Mouse (Mus musculus) thymus, postnatal 4 days (tissue): ENCODE results near the gene Pigk.

Source experiments
- DNase-seq: peaks from one replicate; pipeline ENCODE4 v3.0.0; 2021

Gene Pigk

GRCm38 (mm10) chr3:152733011-152733410, 19.1 kb downstream of the Pigk start:
- DNase-seq, result no peak

GRCm38 (mm10) chr3:152733513-152733912, 19.6 kb downstream of the Pigk start:
- DNase-seq, result no peak

- DNase-seq, result no peak
Observed at GRCm38 (mm10) chr3:152734100-152734499, 20.2 kb downstream of the Pigk start.

- DNase-seq, result no peak
Observed at GRCm38 (mm10) chr3:152735601-152736250, 21.8 kb downstream of the Pigk start.

GRCm38 (mm10) chr3:152744301-152744700, 30.4 kb downstream of the Pigk start:
- DNase-seq, result no peak

GRCm38 (mm10) chr3:152745611-152746010, 31.7 kb downstream of the Pigk start:
- no peak for DNase-seq

GRCm38 (mm10) chr3:152749461-152749871, 35.6 kb downstream of the Pigk start:
- DNase-seq, result peak; percentile 33

- DNase-seq, result no peak
Observed at GRCm38 (mm10) chr3:152749881-152750280, 36.0 kb downstream of the Pigk start.

- no peak for DNase-seq
Observed at GRCm38 (mm10) chr3:152752911-152753310, 39.0 kb downstream of the Pigk start.

- DNase-seq, result no peak
Observed at GRCm38 (mm10) chr3:152753345-152753744, 39.4 kb downstream of the Pigk start.

- no peak for DNase-seq
Observed at GRCm38 (mm10) chr3:152753920-152754764, 40.2 kb downstream of the Pigk start.

GRCm38 (mm10) chr3:152755515-152755914, 41.6 kb downstream of the Pigk start:
- no peak for DNase-seq

- no peak for DNase-seq
Observed at GRCm38 (mm10) chr3:152756896-152757295, 43.0 kb downstream of the Pigk start.

GRCm38 (mm10) chr3:152757464-152758393, 43.8 kb downstream of the Pigk start:
- DNase-seq, result no peak

- no peak for DNase-seq
Observed at GRCm38 (mm10) chr3:152758500-152759032, 44.7 kb downstream of the Pigk start.

GRCm38 (mm10) chr3:152761116-152761515, 47.2 kb downstream of the Pigk start:
- DNase-seq, result peak; percentile 45

GRCm38 (mm10) chr3:152761661-152762060, 47.8 kb downstream of the Pigk start:
- DNase-seq, result no peak

GRCm38 (mm10) chr3:152762302-152762701, 48.4 kb downstream of the Pigk start:
- no peak for DNase-seq

- DNase-seq, result peak; percentile 77
Observed at GRCm38 (mm10) chr3:152763139-152763882, 49.4 kb downstream of the Pigk start.

- DNase-seq, result no peak
Observed at GRCm38 (mm10) chr3:152764516-152765312, 50.8 kb downstream of the Pigk start.

- no peak for DNase-seq
Observed at GRCm38 (mm10) chr3:152767485-152767884, 53.6 kb downstream of the Pigk start.
